Mouse (Mus musculus): ENCODE results near the gene Serinc3. TPM values are rescaled to one million over a fixed set of nuclear protein-coding genes. Genes with fewer than 3 reads are reported as not detected.
"Not testable (repeated sequence)": the region's sequence is repeated elsewhere in the genome, so short reads cannot be mapped to it uniquely, and the experiment has no call there.

The Serinc3 gene
- polyA plus RNA-seq, 1 experiment = 113 TPM

- H3K27ac ChIP-seq (replicated peaks; ENCODE audit: low read depth, low read length) = no peak overlapping the region
- no peak overlapping the region for H3K4me3 ChIP-seq (ENCODE audit: insufficient read depth, low read depth, low read length)
- H3K4me1 ChIP-seq (ENCODE audit: control insufficient read depth, insufficient read depth, insufficient read length, low read length) = peaks cover 22% of the 10 kb centered on the region
Observed at GRCm38 (mm10) chr2:163657486-163657885, 12.6 kb upstream of the Serinc3 start.

DNA sequence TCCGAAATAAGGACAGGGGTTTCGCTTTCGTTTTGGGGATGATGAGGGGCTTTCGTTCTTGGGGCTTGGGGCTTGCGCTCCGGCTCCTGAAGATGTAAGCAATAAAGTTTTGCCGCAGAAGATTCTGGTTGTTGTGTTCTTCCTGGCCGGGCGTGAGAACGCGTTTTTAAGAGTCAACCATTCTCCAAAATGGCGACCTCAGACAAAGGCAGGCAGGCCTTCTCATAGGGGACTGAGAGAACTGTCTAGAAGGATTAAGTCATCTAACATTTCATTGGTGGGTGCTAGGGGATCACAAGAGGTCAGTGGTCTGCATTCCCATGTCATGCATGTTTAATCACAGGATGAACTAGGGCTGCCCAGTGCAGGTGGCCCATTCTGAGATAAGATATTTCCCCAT lies 10.8 kb upstream of the Serinc3 start:
- H3K27ac ChIP-seq (replicated peaks; ENCODE audit: low read depth, low read length); H3K4me1 ChIP-seq (ENCODE audit: control insufficient read depth, insufficient read depth, insufficient read length, low read length); H3K4me3 ChIP-seq (ENCODE audit: insufficient read depth, low read depth, low read length): not testable (repeated sequence)

GRCm38 (mm10) chr2:163646461-163647080 lies 1.6 kb upstream of the Serinc3 start:
- no peak overlapping the region for H3K4me3 ChIP-seq (ENCODE audit: insufficient read depth, low read depth, low read length)
- no peak overlapping the region for H3K27ac ChIP-seq (replicated peaks; ENCODE audit: low read depth, low read length)

DNA sequence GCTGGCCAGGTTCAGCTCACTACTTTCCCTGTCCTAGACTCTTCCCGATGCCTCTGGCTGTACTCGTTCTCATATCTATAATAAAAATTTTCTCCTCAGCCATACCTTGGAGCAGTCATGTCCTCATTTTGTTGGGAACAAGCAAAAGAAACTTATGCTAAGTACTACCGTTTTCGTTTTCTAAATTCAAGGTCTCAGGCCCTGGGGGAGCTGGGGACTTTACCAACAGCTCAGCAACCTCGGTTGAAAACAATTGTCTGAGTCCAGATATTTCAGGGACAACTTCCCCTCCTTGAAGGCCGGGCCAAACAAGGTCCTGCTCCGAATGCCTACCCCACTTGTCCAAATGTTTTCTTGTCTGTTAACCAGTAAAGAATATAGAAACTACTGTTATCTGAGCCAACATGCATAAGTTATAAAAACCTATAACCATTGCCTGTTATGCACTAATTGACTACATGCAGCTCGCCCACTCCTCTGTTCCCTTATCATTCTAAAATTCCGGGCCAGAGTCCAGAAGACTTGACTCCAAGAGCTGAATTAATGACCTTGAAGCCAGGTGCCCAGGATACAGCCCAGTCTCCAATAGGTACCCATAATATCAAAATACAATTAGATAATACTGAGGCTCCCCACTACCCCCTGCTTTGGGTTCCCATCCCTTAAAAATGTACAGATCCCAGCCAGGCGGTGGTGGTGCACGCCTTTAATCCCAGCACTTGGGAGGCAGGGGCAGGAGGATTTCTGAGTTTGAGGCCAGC lies 949 bp upstream of the Serinc3 start:
- Histone ChIP-seq H3K27ac (replicated peaks; ENCODE audit: low read depth, low read length) (no peak overlapping the region), H3K4me1 (ENCODE audit: control insufficient read depth, insufficient read depth, insufficient read length, low read length) (peaks cover 7% of the 10 kb centered on the region), H3K4me3 (ENCODE audit: insufficient read depth, low read depth, low read length) (no peak overlapping the region)

More at GRCm38 (mm10) chr2:163646461-163647080, 1.6 kb upstream of the Serinc3 start:
- H3K4me1 ChIP-seq (ENCODE audit: control insufficient read depth, insufficient read depth, insufficient read length, low read length) = peaks cover 6% of the 10 kb centered on the region

- Histone ChIP-seq H3K4me3 (ENCODE audit: insufficient read depth, low read depth, low read length) (peak overlapping the region; percentile 81), H3K4me1 (ENCODE audit: control insufficient read depth, insufficient read depth, insufficient read length, low read length) (peaks cover 9% of the 10 kb centered on the region), H3K27ac (replicated peaks; ENCODE audit: low read depth, low read length) (peak overlapping the region; percentile 92)
Observed at GRCm38 (mm10) chr2:163644047-163644446, 884 bp downstream of the Serinc3 start.

DNA sequence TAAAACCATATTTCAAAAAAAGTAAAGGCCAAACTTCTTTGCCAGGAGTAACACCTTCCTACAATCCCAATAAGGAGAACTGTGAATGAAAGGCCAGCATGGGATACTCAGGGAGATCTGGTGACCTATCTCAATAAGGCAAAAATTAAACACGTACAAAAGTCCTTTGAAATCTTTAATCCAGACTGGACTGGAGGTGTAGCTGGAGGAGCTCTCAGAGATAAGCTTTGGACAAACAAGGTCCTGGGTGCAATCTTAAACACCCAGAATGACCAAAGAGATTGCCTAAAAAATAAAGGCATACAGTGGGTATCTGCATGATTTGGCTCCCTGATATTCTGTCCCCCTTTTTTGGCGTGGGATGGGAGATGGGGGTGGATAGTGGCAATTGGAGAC lies 1.4 kb downstream of the Serinc3 start:
- Histone ChIP-seq H3K27ac (replicated peaks; ENCODE audit: low read depth, low read length) (peak overlapping the region; percentile 92), H3K4me3 (ENCODE audit: insufficient read depth, low read depth, low read length) (peak overlapping the region; percentile 81), H3K4me1 (ENCODE audit: control insufficient read depth, insufficient read depth, insufficient read length, low read length) (peaks cover 9% of the 10 kb centered on the region)

DNA sequence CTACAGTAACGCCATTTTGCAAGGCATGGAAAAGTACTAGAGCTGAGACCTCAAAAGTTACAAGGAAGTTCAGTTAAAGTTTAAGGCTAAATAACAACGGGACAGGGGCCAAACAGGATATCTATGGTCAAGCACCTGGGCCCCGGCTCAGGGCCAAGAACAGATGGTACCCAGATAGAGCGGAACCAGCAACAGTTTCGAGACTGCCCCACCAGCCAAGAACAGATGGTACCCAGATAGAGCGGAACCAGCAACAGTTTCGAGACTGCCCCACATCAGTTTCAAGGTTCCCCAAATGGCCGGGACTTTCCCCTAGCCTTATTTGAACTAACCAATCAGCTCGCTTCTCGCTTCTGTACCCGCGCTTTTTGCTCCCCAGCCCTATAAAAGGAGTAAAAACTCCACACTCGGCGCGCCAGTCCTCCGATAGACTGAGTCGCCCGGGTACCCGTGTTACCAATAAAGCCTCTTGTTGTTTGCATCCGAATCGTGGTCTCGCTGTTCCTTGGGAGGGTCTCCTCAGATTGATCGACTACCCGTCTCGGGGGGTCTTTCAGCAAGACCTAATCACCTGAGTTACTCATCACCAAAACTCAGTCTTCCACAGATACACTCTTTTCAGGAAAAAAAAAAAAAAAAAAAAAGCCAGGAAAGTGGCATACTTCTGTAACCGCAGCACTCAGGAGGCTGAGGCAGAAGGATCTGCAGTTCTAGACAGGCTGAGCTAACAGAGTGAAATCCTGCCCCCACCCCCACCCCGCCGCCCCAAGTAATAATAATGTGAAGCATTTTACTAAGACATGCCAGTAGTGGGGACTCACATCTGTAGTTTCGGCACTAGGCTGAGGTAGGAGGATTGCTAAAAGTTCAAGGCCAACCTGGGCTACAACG lies 2.0 kb downstream of the Serinc3 start:
- H3K4me3 ChIP-seq (ENCODE audit: insufficient read depth, low read depth, low read length) = peak overlapping the region; percentile 81
- H3K27ac ChIP-seq (replicated peaks; ENCODE audit: low read depth, low read length) = peak overlapping the region; percentile 92
- peaks cover 10% of the 10 kb centered on the region for H3K4me1 ChIP-seq (ENCODE audit: control insufficient read depth, insufficient read depth, insufficient read length, low read length)

DNA sequence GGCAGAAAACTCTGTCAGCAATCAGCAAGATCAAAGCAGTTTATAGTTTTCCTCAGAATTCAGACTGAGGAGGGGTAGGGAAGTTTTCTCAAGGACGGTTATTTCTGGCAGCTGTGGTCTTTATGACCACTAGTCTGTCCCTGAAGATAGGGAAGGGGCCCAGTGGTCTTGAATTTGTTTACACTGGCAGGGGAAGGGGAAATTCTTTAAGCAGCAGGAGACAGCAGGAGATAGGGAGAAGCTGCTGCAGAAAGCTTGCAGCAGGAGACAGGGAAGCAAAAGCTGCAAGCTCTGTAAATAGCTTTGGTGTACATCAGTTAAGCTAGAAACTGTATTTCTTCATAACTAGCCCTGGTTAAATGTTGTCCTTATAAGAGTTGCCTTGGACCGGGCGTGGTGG lies 3.2 kb downstream of the Serinc3 start:
- Histone ChIP-seq H3K27ac (replicated peaks; ENCODE audit: low read depth, low read length) (peak overlapping the region; percentile 67), H3K4me3 (ENCODE audit: insufficient read depth, low read depth, low read length) (no peak overlapping the region), H3K4me1 (ENCODE audit: control insufficient read depth, insufficient read depth, insufficient read length, low read length) (peaks cover 15% of the 10 kb centered on the region)

GRCm38 (mm10) chr2:163640493-163640892 lies 4.4 kb downstream of the Serinc3 start:
- Histone ChIP-seq H3K27ac (replicated peaks; ENCODE audit: low read depth, low read length) (peak overlapping the region; percentile 28; the same call in 1 of the 2 replicates), H3K4me3 (ENCODE audit: insufficient read depth, low read depth, low read length) (peak overlapping the region; percentile 3; the same call in 1 of the 2 replicates), H3K4me1 (ENCODE audit: control insufficient read depth, insufficient read depth, insufficient read length, low read length) (peaks cover 16% of the 10 kb centered on the region)

DNA sequence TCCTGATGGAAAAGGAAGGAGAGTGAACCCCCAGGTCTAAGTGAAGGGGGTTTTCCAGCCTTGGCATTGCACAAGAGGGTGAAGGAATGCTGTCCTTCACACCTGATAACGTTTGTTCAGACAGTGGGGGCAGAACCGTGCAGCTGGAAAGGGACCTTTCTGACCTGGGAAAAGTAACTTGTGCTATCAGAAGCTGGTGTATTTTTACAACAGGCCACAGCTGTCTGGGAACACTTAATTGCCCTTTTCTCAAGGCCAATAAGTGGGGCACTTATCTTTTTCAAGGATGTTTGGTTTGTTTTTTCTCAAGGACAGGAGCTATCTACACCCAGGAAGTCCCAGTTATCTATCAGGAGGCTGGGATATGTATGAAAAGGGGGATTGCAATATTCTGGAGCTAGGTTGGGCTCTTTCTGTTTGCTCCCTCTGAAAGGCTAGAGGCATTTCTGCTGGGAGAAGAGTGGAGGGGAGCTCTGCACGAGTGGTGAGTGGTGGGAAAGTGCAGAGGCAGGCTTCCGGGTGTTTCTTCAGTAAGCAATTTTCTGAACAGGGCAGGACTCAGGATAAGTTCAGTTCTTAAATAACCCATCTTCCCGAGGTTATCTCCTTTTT lies 7.2 kb downstream of the Serinc3 start:
- H3K27ac ChIP-seq (replicated peaks; ENCODE audit: low read depth, low read length) = no peak overlapping the region
- 0 out of 2 replicates have a peak overlapping the region, but pooled peaks have one; percentile 3 for H3K4me3 ChIP-seq (ENCODE audit: insufficient read depth, low read depth, low read length)
- H3K4me1 ChIP-seq (ENCODE audit: control insufficient read depth, insufficient read depth, insufficient read length, low read length) = peaks cover 16% of the 10 kb centered on the region

GRCm38 (mm10) chr2:163636057-163636456 lies 8.9 kb downstream of the Serinc3 start:
- Histone ChIP-seq H3K4me1 (ENCODE audit: control insufficient read depth, insufficient read depth, insufficient read length, low read length) (peaks cover 9% of the 10 kb centered on the region), H3K4me3 (ENCODE audit: insufficient read depth, low read depth, low read length) (no peak overlapping the region), H3K27ac (replicated peaks; ENCODE audit: low read depth, low read length) (no peak overlapping the region)

- H3K4me1 ChIP-seq (ENCODE audit: control insufficient read depth, insufficient read depth, insufficient read length, low read length) = peaks cover 9% of the 10 kb centered on the region
- no peak overlapping the region for H3K27ac ChIP-seq (replicated peaks; ENCODE audit: low read depth, low read length)
- no peak overlapping the region for H3K4me3 ChIP-seq (ENCODE audit: insufficient read depth, low read depth, low read length)
Observed at GRCm38 (mm10) chr2:163634211-163634610, 10.7 kb downstream of the Serinc3 start.

GRCm38 (mm10) chr2:163631715-163632114 lies 13.2 kb downstream of the Serinc3 start:
- 0 out of 2 replicates have a peak, but pooled peaks cover 2% of the 10 kb centered on the region for H3K4me1 ChIP-seq (ENCODE audit: control insufficient read depth, insufficient read depth, insufficient read length, low read length)
- no peak overlapping the region for H3K4me3 ChIP-seq (ENCODE audit: insufficient read depth, low read depth, low read length)
- no peak overlapping the region for H3K27ac ChIP-seq (replicated peaks; ENCODE audit: low read depth, low read length)

DNA sequence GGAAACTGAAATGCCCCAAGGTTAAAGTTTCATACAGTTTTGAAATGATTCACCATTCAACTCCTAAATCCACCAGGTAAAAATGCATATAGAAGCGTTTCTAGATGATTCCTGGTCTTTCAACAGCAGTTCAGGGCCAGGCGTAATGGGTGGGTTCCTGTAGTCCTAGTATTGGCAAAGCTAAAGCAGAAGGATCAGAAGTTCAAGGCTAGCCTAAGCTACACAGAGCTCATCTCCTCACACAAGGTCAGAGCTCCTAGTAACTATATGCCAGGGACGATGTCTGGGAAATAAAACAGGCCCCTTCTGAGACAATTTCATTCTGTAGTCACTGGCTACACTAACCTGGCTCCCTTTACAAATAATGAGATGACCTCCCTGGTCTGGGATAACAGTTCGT lies 13.7 kb downstream of the Serinc3 start:
- no peak overlapping the region for H3K4me3 ChIP-seq (ENCODE audit: insufficient read depth, low read depth, low read length)
- no peaks in the 10 kb centered on the region for H3K4me1 ChIP-seq (ENCODE audit: control insufficient read depth, insufficient read depth, insufficient read length, low read length)
- H3K27ac ChIP-seq (replicated peaks; ENCODE audit: low read depth, low read length) = no peak overlapping the region

- not testable (repeated sequence) for H3K27ac ChIP-seq (replicated peaks; ENCODE audit: low read depth, low read length); H3K4me1 ChIP-seq (ENCODE audit: control insufficient read depth, insufficient read depth, insufficient read length, low read length); H3K4me3 ChIP-seq (ENCODE audit: insufficient read depth, low read depth, low read length)
Observed at GRCm38 (mm10) chr2:163621401-163621800, 23.5 kb downstream of the Serinc3 start.
